Mouse (Mus musculus): ENCODE data around the gene Pyurf. TPM values are rescaled to one million over a fixed set of nuclear protein-coding genes. Genes with fewer than 3 reads are reported as not detected.

Pyurf gene
- polyA plus RNA-seq, 1 experiment from 2014 or later, result 13.1 TPM

DNA sequence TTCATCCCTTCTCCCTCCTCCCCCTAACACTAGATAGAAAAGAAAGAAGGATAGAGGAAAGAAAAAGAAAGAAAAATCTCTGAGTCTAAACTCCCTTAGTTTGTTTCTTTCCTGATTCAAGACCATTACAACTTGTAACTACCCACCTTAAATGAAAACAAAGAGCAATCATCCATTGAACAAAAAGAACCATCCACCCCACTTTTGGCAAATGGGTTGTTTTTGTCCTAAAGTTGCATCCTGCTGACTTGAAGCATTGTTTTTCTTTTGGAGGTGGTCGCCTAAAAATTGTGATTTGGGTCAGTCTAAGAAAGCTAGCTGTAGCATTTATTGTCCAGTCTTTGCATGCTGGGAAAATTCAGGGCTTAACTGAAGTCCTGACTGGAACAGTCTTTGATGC lies 52.3 kb downstream of the Pyurf start:
- H3K4me3 ChIP-seq (ENCODE audit: low read depth, low read length), result no peak overlapping the region
- WGBS, result 73% methylated on average over 1 of the region's 1 CpGs
- H3K27me3 ChIP-seq (replicated peaks; ENCODE audit: control insufficient read depth, insufficient read depth, low read length), result no peaks in the 10 kb centered on the region
- no peak for TF ChIP-seq CTCF (IDR thresholded peaks at IDR 0.05; ENCODE audit: low read depth)
- no peak overlapping the region for H3K27ac ChIP-seq (ENCODE audit: low read depth, low read length)
- H3K9ac ChIP-seq (ENCODE audit: low read depth, low read length), result no peak overlapping the region
- H3K36me3 ChIP-seq (ENCODE audit: control insufficient read depth, insufficient read depth), result no peaks in the 10 kb centered on the region
- no peaks in the 10 kb centered on the region for H3K9me3 ChIP-seq (ENCODE audit: control insufficient read depth)
- H3K4me2 ChIP-seq (replicated peaks; ENCODE audit: low read depth), result no peak overlapping the region
- H3K4me1 ChIP-seq (replicated peaks; ENCODE audit: control insufficient read depth, insufficient read depth, low read length), result no peaks in the 10 kb centered on the region
- no peak for ATAC-seq

Other genes starting within 250 kb of the Pyurf start
- gene Ppm1k, start 156.6 kb downstream of the Pyurf start, polyA plus RNA-seq (2015; fragmentation: Nextera tagmentation; extraction: Ambion mirVana), result 0.81 and 2.1 TPM in 2 replicates
- gene Herc6, start 111.1 kb downstream of the Pyurf start, polyA plus RNA-seq (2015; fragmentation: Nextera tagmentation; extraction: Ambion mirVana), result 3.9 and 4.4 TPM in 2 replicates
- 7.0 and 7.4 TPM in 2 replicates for gene Lancl2, start 10.5 kb upstream of the Pyurf start, polyA plus RNA-seq (2015; fragmentation: Nextera tagmentation; extraction: Ambion mirVana)
- gene Vopp1, start 133.1 kb upstream of the Pyurf start, polyA plus RNA-seq (2015; fragmentation: Nextera tagmentation; extraction: Ambion mirVana), result 11.2 and 11.9 TPM in 2 replicates
- not detected in 2 replicates for gene Vmn1r21, start 158.3 kb upstream of the Pyurf start, polyA plus RNA-seq (2015; fragmentation: Nextera tagmentation; extraction: Ambion mirVana)
- gene Vmn1r22, start 215.9 kb upstream of the Pyurf start, polyA plus RNA-seq (2015; fragmentation: Nextera tagmentation; extraction: Ambion mirVana), result not detected in 2 replicates
- not detected in 2 replicates for gene Vmn1r23, start 234.8 kb upstream of the Pyurf start, polyA plus RNA-seq (2015; fragmentation: Nextera tagmentation; extraction: Ambion mirVana)